Mouse (Mus musculus) T-cell, adult 66 days (primary cell): ENCODE results near the gene Lbh. TPM values are rescaled to one million over a fixed set of nuclear protein-coding genes. Genes with fewer than 3 reads are reported as not detected.

ENCODE experiments used
- total RNA-seq, 2 experiments: library from RNA; stranded (reverse); gene quantifications; 3 replicates in 1 of 2; 4 replicates in 1 of 2; pipeline ENCODE4 v1.2.4; 2023

Gene Lbh
- total RNA-seq = 100 to 1,000 TPM; 232 to 243 TPM

DNA sequence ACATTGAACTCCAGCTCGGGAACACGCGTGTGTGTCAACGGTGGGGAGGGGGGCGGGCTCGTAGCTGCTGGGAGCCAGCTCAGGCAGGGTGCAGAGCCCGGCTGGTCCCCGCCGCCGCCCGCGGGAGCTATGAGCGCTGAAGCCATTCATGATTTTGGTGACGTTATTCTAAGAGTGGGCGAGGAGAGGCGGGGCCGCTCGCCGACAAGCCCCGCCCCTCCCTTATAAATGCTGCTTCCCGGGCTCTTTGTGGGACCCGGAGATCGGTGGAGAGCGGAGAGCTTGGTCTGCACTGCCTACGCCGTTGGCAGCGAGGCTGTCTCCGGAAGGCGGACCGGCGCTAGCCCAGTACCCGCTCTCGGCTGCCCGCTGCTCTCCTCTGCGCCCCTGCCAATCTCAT, at the start of gene Lbh:
Gene Lbh, plus strand, starts transcription at position 253 of the 400 bp plus-strand sequence.

Other genes starting within 250 kb of the Lbh start
- gene Ypel5, start 81.9 kb upstream of the Lbh start, total RNA-seq = 100 to 1,000 TPM; 117 to 121 TPM
- 10 to 100 TPM; 22.3 to 23.2 TPM for gene Lclat1, start 189.7 kb downstream of the Lbh start, total RNA-seq